Mouse (Mus musculus): Measurements from ENCODE around the gene Tox2.

DNA sequence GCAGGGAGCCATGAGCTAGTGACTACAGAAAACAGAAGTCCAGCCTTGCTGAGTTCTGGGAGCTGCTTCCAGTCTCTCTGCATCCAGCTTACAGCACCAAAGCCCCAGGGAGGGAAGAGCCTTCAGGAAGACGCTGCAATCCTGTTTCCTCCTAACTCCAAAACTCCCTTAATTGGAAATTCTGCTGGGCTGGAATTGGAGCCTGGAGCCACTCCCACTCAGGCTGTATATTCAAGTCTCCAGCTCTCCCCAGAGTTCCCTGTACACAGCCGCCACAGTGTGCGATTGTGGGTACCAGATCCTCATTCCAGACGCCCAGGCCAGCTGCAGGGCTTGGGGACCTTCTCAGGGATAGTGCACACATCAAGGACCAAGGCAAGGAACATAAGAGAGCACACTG lies 167.2 kb downstream of the Tox2 start:
- no peak for TF ChIP-seq GATA1 (IDR thresholded peaks at IDR 0.05; ENCODE audit: borderline replicate concordance, low read length)
- no peak for TF ChIP-seq FLI1 (IDR thresholded peaks at IDR 0.05; ENCODE audit: low read length)

Data from megakaryocyte, embryonic 14.5 days (primary cell).